Mouse (Mus musculus) heart, embryonic 14.5 days (tissue): ENCODE measurements around the gene Rasgef1b. TPM values are rescaled to one million over a fixed set of nuclear protein-coding genes. Genes with fewer than 3 reads are reported as not detected.

ENCODE experiments used
- ATAC-seq: fragments of 200-750 bp; cut with Nextera tagmentation; 2 replicates; pipeline ENCODE4 v1.8.0; 2017; ENCODE audit warnings: low read depth, moderate TSS enrichment; ENCODE audit not compliant: insufficient number of reproducible peaks, insufficient read depth, low FRiP score
- H3K27ac ChIP-seq, 2 experiments: fragments of 200-500 bp in 1 of 2; fragments of 300-500 bp in 1 of 2; sonication (generic) in 1 of 2; replicated peaks in 1 of 2; 2 replicates each; pipeline ENCODE4 v1.5.1; 2012 to 2014; ENCODE audit warnings: low read depth in 2 of 2, low read length in 2 of 2, control low read depth in 1 of 2, mild to moderate bottlenecking in 1 of 2, mixed read lengths in 1 of 2; ENCODE audit not compliant: control insufficient read depth in 1 of 2, insufficient read depth in 1 of 2
- H3K27me3 ChIP-seq: fragments of 300-500 bp; sonication (generic); 2 replicates; pipeline ENCODE4 v1.6.1; 2014; ENCODE audit warnings: mild to moderate bottlenecking, low read length, control low read depth; ENCODE audit not compliant: control insufficient read depth, insufficient read depth
- H3K36me3 ChIP-seq: fragments of 300-500 bp; sonication (generic); 2 replicates; pipeline ENCODE4 v1.6.1; 2014; ENCODE audit warnings: mild to moderate bottlenecking, control low read depth, low read length, mixed read lengths; ENCODE audit not compliant: control insufficient read depth, insufficient read depth
- H3K4me1 ChIP-seq, 2 experiments: fragments of 200-500 bp in 1 of 2; fragments of 300-500 bp in 1 of 2; sonication (generic) in 1 of 2; 2 replicates each; pipeline ENCODE4 v1.6.1; 2012 to 2014; ENCODE audit warnings: low read length in 2 of 2, control low read depth in 1 of 2, mixed read lengths in 1 of 2; ENCODE audit not compliant: control insufficient read depth in 2 of 2, insufficient read depth in 2 of 2
- H3K4me2 ChIP-seq: fragments of 300-500 bp; sonication (generic); 2 replicates; pipeline ENCODE4 v1.6.1; 2014; ENCODE audit warnings: mild to moderate bottlenecking, low read length
- H3K4me3 ChIP-seq, 2 experiments: fragments of 200-500 bp in 1 of 2; fragments of 300-500 bp in 1 of 2; sonication (generic) in 1 of 2; 2 replicates each; pipeline ENCODE4 v1.5.1; 2012 to 2014; ENCODE audit warnings: low read length in 2 of 2, mild to moderate bottlenecking in 2 of 2, control low read depth in 1 of 2, low read depth in 1 of 2, moderate library complexity in 1 of 2; ENCODE audit not compliant: control insufficient read depth in 1 of 2, insufficient read depth in 1 of 2
- H3K9ac ChIP-seq: fragments of 300-500 bp; sonication (generic); 2 replicates; pipeline ENCODE4 v1.6.1; 2014; ENCODE audit warnings: mild to moderate bottlenecking, low read length
- H3K9me3 ChIP-seq: fragments of 300-500 bp; sonication (generic); 2 replicates; pipeline ENCODE4 v1.6.1; 2016; ENCODE audit warnings: low read length, control low read depth; ENCODE audit not compliant: control insufficient read depth
- WGBS: fragments of 180-500 bp; shearing (Covaris S2); extraction: QIAGEN DNeasy Blood & Tissue Kit; methylation state at CpG from one replicate; pipeline ENCODE4 v1.1.7; 2014; 5-methylcytosine and 5-hydroxymethylcytosine counted together
- polyA plus RNA-seq: library from polyadenylated mRNA; unstranded; fragments of >200 nt; fragmentation: Nextera tagmentation; extraction: Ambion mirVana; gene quantifications from 2 replicates; pipeline ENCODE4 v1.2.1, GENCODE M21; 2014

Gene Rasgef1b
- polyA plus RNA-seq, 1 experiment from 2014 or later = 45.9 TPM

DNA sequence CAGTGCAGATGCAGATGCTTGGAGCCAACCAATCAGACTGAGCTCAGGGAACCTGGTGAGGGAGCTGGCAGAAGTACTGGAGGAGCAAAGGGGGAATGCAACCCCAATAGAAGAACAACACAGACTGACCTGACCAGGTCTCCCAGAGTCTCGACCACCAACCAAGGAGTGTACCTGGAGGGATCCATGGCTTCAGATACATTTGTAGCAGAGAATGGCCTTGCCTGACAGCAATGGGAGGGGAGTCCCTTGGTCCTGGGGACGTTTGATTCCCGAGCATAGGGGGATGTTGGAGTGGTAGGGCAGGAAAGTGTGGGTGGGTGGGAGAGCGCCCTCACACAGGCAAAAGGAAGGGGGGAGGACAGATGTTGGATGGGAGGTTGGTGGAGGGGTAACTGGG lies 141.3 kb downstream of the Rasgef1b start:
- Histone ChIP-seq H3K9me3 (no peaks in the 10 kb centered on the region), H3K4me1 (no peaks in the 10 kb centered on the region), H3K4me3 (no peak overlapping the region), H3K27me3 (no peaks in the 10 kb centered on the region), H3K9ac (no peak overlapping the region), H3K27ac (no peak overlapping the region), H3K36me3 (no peaks in the 10 kb centered on the region), H3K4me2 (no peak overlapping the region)
- ATAC-seq = no peak
- 65% methylated on average over 4 of the region's 4 CpGs for WGBS

- no peaks in the 10 kb centered on the region for H3K36me3 ChIP-seq
- no peaks in the 10 kb centered on the region for H3K9me3 ChIP-seq
- H3K4me3 ChIP-seq = no peak overlapping the region
- H3K27ac ChIP-seq = no peak overlapping the region
- peaks cover 0 to 2% of the 10 kb centered on the region in 2 experiments; a peak in 1 of 4 replicates for H3K4me1 ChIP-seq
- WGBS = 56% methylated on average over 6 of the region's 6 CpGs
- no peak overlapping the region for H3K9ac ChIP-seq
- ATAC-seq = no peak
- H3K27me3 ChIP-seq = no peaks in the 10 kb centered on the region
- H3K4me2 ChIP-seq = no peak overlapping the region
Observed at GRCm38 (mm10) chr5:99586287-99586686, 142.6 kb downstream of the Rasgef1b start.

DNA sequence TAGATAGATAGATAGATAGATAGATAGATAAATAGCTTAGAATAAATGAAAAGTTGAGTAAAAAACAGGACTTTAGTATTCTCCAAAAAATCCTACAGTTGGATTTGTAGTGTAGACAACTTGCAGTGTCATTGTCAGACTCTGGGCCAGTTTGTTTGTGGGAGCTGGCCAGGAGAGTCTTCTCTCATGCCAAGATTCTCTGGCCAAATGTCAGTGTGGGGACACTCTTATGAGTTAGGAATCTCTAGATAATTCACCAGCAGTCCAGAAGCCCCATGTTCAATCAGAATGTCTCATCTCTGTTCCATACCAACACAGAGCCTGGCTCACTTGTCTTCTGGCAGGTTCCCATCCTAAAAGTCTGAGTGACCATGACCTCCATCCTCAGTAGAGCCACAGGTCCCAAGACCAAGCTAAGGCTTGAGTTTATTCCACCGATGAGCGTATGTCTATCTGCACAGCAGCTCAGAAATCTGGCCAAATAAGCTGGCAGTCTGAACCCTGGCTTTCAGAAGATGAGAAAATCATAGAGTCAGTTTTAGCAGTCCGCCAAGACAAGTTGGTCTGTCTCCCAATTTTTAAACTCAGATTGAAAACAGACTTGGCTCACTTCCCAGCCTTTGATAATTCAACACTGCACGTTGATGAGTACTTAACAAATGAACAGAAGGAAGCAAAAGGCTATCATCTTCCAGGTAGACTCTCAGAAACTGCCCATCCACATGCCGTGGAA lies 143.5 kb downstream of the Rasgef1b start:
- no peak overlapping the region for H3K4me2 ChIP-seq
- no peak for ATAC-seq
- H3K27ac ChIP-seq = no peak overlapping the region
- 71% methylated on average over 5 of the region's 5 CpGs for WGBS
- no peaks in the 10 kb centered on the region for H3K27me3 ChIP-seq
- H3K9me3 ChIP-seq = no peaks in the 10 kb centered on the region
- no peak overlapping the region for H3K9ac ChIP-seq
- no peaks in the 10 kb centered on the region for H3K36me3 ChIP-seq
- H3K4me3 ChIP-seq = no peak overlapping the region
- H3K4me1 ChIP-seq = peaks cover 0 to 2% of the 10 kb centered on the region in 2 experiments; a peak in 1 of 4 replicates

- no peak overlapping the region for H3K4me3 ChIP-seq
- H3K9me3 ChIP-seq = no peaks in the 10 kb centered on the region
- ATAC-seq = no peak
- no peak overlapping the region for H3K9ac ChIP-seq
- H3K4me1 ChIP-seq = peaks cover 0 to 2% of the 10 kb centered on the region in 2 experiments; a peak in 1 of 4 replicates
- 73% methylated on average over 9 of the region's 9 CpGs for WGBS
- H3K36me3 ChIP-seq = no peaks in the 10 kb centered on the region
- H3K4me2 ChIP-seq = no peak overlapping the region
- H3K27me3 ChIP-seq = no peaks in the 10 kb centered on the region
- H3K27ac ChIP-seq = no peak overlapping the region
Observed at GRCm38 (mm10) chr5:99584266-99584665, 144.6 kb downstream of the Rasgef1b start.

- Histone ChIP-seq H3K4me3 (no peak overlapping the region), H3K27ac (no peak overlapping the region), H3K9me3 (no peaks in the 10 kb centered on the region), H3K27me3 (no peaks in the 10 kb centered on the region), H3K4me2 (no peak overlapping the region), H3K4me1 (peaks cover 2 to 3% of the 10 kb centered on the region in 2 experiments; a peak in 2 of 4 replicates), H3K9ac (no peak overlapping the region), H3K36me3 (no peaks in the 10 kb centered on the region)
- ATAC-seq = no peak
- 13% methylated on average over 5 of the region's 5 CpGs for WGBS
Observed at GRCm38 (mm10) chr5:99582055-99582454, 146.8 kb downstream of the Rasgef1b start.

- no peaks in the 10 kb centered on the region for H3K9me3 ChIP-seq
- no peaks in the 10 kb centered on the region for H3K36me3 ChIP-seq
- H3K27me3 ChIP-seq = no peaks in the 10 kb centered on the region
- H3K4me2 ChIP-seq = no peak overlapping the region
- peaks cover 9 to 15% of the 10 kb centered on the region in 2 experiments; a peak in 3 of 4 replicates for H3K4me1 ChIP-seq
- no peak overlapping the region for H3K4me3 ChIP-seq
- 10% methylated on average over 4 of the region's 4 CpGs for WGBS
- ATAC-seq = 0 out of 2 replicates have a peak, but pooled peaks have one; percentile 56
- no peak overlapping the region for H3K9ac ChIP-seq
- H3K27ac ChIP-seq = no peak overlapping the region
Observed at GRCm38 (mm10) chr5:99578692-99579091, 150.2 kb downstream of the Rasgef1b start.

DNA sequence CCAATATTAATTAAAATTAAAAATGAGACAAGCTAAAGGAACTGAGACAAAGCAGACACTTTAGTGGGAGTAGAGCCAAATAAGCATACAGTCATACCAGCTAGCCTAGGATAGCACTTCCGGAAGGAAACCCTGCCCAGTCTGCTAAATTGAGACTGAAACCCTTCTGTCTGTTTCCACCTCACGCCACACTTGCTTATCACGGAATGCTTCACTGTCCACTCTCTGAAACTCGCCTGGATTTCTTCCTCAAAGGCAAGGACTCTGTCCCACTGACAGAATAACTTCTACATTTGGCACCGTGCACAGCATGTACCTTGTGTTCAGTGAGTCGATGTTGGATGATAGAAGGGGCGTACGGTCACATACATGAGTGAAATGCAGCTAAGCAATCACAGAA lies 153.0 kb downstream of the Rasgef1b start:
- WGBS = 10% methylated on average over 8 of the region's 8 CpGs
- peak; percentile 73 for ATAC-seq
- peaks cover 8 to 15% of the 10 kb centered on the region in 2 experiments; a peak in 3 of 4 replicates for H3K4me1 ChIP-seq
- no peak overlapping the region for H3K4me3 ChIP-seq
- H3K9ac ChIP-seq = no peak overlapping the region
- peak overlapping the region; percentile 35 for H3K4me2 ChIP-seq
- peak overlapping the region; percentile 33 to 43; a peak in 3 of 4 replicates for H3K27ac ChIP-seq
- no peaks in the 10 kb centered on the region for H3K9me3 ChIP-seq
- H3K27me3 ChIP-seq = no peaks in the 10 kb centered on the region
- H3K36me3 ChIP-seq = no peaks in the 10 kb centered on the region
